In the genomic region with DNA sequence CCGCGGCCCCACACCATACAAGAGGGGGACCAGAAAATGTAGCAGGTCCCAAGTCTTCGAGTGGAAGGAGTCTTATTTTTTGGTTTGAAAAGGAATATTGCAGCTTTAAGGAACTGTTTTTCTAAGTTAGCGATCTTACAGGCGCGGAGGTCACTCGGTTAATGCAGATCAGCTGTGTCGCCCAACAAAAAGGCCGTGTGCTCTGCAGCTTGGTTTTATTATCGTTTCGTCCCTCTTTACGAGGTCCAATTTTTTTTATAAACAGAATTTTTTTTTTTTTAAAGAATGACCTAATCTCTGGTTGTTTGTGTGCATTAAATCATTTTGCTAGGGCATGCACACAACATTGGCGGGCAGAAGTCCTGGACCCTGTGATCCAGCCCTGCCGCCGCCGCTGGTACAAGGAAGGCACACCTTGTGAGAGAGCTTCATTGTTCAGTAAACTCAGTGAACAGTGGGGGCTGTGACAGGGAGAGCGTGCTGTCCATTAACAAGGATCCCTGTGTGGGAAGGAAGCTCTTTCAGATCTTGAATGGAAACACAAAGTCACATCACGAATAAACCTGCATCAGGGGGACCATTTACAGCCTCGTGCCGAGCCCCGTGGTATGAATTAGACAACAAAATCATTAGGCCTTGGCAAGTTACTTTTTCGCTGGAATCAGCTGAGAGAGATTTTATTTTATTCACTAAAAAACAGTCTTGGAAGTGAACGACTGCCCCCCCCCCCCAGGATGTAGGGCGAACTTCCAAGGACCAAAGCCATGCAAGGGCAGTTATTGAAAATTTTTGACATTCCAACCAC, we compare ENCODE assay signal across 11 mouse cellular contexts. TPM values are rescaled to one million over a fixed set of nuclear protein-coding genes. Genes with fewer than 3 reads are reported as not detected.
DNase-seq lines count a peak whose midpoint lies in the region; ATAC-seq and TF ChIP-seq lines count a peak whose summit lies in the region.
"Had no signal": no experiment of that assay in that cellular context is flagged by ENCODE, and none has a peak within 500 bp of the region (broad histone marks: within the 10 kb centered on the region; RNA-seq: fewer than 3 reads in every experiment).

No protein-coding gene starts in this region.

- no peak for DNase-seq in lung, postnatal 0 days (ENCODE audit: low spot score)
- DNase-seq in lung, postnatal 25 days (ENCODE audit: low spot score): no peak
- no peak for DNase-seq in cerebellum, adult 8-10 months
- DNase-seq in spleen, adult 18-20 months: no peak
- DNase-seq in thymus, postnatal 14 days: no peak
- DNase-seq: gastrocnemius, postnatal 14 days; thymus, adult 2 months had no signal

- TF ChIP-seq EP300 in lung, postnatal 0 days (IDR thresholded peaks at IDR 0.05): no peak

- no peak overlapping the region for H3K27ac ChIP-seq in lung, postnatal 0 days (ENCODE audit: low read length)
- no peak overlapping the region for H3K27ac ChIP-seq in forebrain, embryonic 15.5 days (replicated peaks)
- H3K27ac ChIP-seq in kidney, embryonic 15.5 days: peak overlapping the region; percentile 75
- H3K27ac ChIP-seq in neural tube, embryonic 15.5 days (replicated peaks): no peak overlapping the region
- H3K27ac ChIP-seq: macrophage had no signal

- no peaks in the 10 kb centered on the region for H3K36me3 ChIP-seq in lung, postnatal 0 days (ENCODE audit: insufficient read depth, low read length)
- H3K36me3 ChIP-seq in forebrain, embryonic 15.5 days: no peaks in the 10 kb centered on the region
- no peaks in the 10 kb centered on the region; the same call in 1 of the 2 replicates for H3K36me3 ChIP-seq in kidney, embryonic 15.5 days
- no peaks in the 10 kb centered on the region for H3K36me3 ChIP-seq in neural tube, embryonic 15.5 days

- no peaks in the 10 kb centered on the region for H3K27me3 ChIP-seq in lung, postnatal 0 days (replicated peaks; ENCODE audit: insufficient read depth, low read length)
- no peaks in the 10 kb centered on the region for H3K27me3 ChIP-seq in forebrain, embryonic 15.5 days
- H3K27me3 ChIP-seq in kidney, embryonic 15.5 days: no peaks in the 10 kb centered on the region
- H3K27me3 ChIP-seq in neural tube, embryonic 15.5 days (replicated peaks): no peaks in the 10 kb centered on the region

- WGBS in lung, postnatal 0 days: 55% methylated on average over 24 of the region's 24 CpGs
- 26% methylated on average over 24 of the region's 24 CpGs for WGBS in forebrain, embryonic 15.5 days
- 40% methylated on average over 24 of the region's 24 CpGs for WGBS in kidney, embryonic 15.5 days
- WGBS in neural tube, embryonic 15.5 days: 45% methylated on average over 24 of the region's 24 CpGs

- no peak for ATAC-seq in lung, postnatal 0 days
- no peak for ATAC-seq in forebrain, embryonic 15.5 days (replicated peaks)
- ATAC-seq in kidney, embryonic 15.5 days (replicated peaks; ENCODE audit: low FRiP score): no peak
- ATAC-seq in neural tube, embryonic 15.5 days (ENCODE audit: low FRiP score): no peak

- no peaks in the 10 kb centered on the region for H3K9me3 ChIP-seq in lung, postnatal 0 days (ENCODE audit: low read length)
- H3K9me3 ChIP-seq in forebrain, embryonic 15.5 days: no peaks in the 10 kb centered on the region
- H3K9me3 ChIP-seq in kidney, embryonic 15.5 days (replicated peaks): no peaks in the 10 kb centered on the region
- no peaks in the 10 kb centered on the region for H3K9me3 ChIP-seq in neural tube, embryonic 15.5 days (replicated peaks)

- no peak overlapping the region for H3K4me3 ChIP-seq in lung, postnatal 0 days (ENCODE audit: low read depth, low read length)
- H3K4me3 ChIP-seq in forebrain, embryonic 15.5 days: no peak overlapping the region
- no peak overlapping the region for H3K4me3 ChIP-seq in kidney, embryonic 15.5 days (replicated peaks)
- no peak overlapping the region for H3K4me3 ChIP-seq in neural tube, embryonic 15.5 days (replicated peaks)

- H3K4me2 ChIP-seq in lung, postnatal 0 days (replicated peaks; ENCODE audit: low read depth, low read length): peak overlapping the region; percentile 8; the same call in 1 of the 2 replicates
- peak overlapping the region; percentile 25 for H3K4me2 ChIP-seq in forebrain, embryonic 15.5 days (replicated peaks)
- H3K4me2 ChIP-seq in kidney, embryonic 15.5 days: peak overlapping the region; percentile 40
- H3K4me2 ChIP-seq in neural tube, embryonic 15.5 days: peak overlapping the region; percentile 41

- H3K4me1 ChIP-seq in lung, postnatal 0 days (ENCODE audit: insufficient read depth, low read depth, low read length): no peaks in the 10 kb centered on the region
- H3K4me1 ChIP-seq in forebrain, embryonic 15.5 days: peaks cover 31% of the 10 kb centered on the region
- H3K4me1 ChIP-seq in kidney, embryonic 15.5 days: peaks cover 27% of the 10 kb centered on the region
- peaks cover 20% of the 10 kb centered on the region for H3K4me1 ChIP-seq in neural tube, embryonic 15.5 days

- TF ChIP-seq CTCF in lung, postnatal 0 days (IDR thresholded peaks at IDR 0.05): no peak

- no peak overlapping the region for H3K9ac ChIP-seq in lung, postnatal 0 days (replicated peaks; ENCODE audit: low read depth)
- no peak overlapping the region for H3K9ac ChIP-seq in forebrain, embryonic 15.5 days (replicated peaks)
- no peak overlapping the region for H3K9ac ChIP-seq in kidney, embryonic 15.5 days
- H3K9ac ChIP-seq in neural tube, embryonic 15.5 days (replicated peaks): no peak overlapping the region

RNA-seq across cellular contexts. Expression of a gene that starts 48.3 kb away (rescaled TPM):
- 18.5 and 18.8 TPM in 2 replicates for polyA plus RNA-seq in lung, postnatal 0 days (2015; fragmentation: Nextera tagmentation; extraction: Ambion mirVana)
- 1.5 and 1.7 TPM in 2 replicates for polyA plus RNA-seq in forebrain, embryonic 15.5 days (2015; fragmentation: Nextera tagmentation; extraction: Ambion mirVana)
- polyA plus RNA-seq in kidney, embryonic 15.5 days (2015; fragmentation: Nextera tagmentation; extraction: Ambion mirVana): 8.5 and 10.3 TPM in 2 replicates
- 1.2 and 4.1 TPM in 2 replicates for polyA plus RNA-seq in neural tube, embryonic 15.5 days (2015; fragmentation: Nextera tagmentation; extraction: Ambion mirVana)
